Mouse (Mus musculus): ENCODE data around the gene Gtf2h4. TPM values are rescaled to one million over a fixed set of nuclear protein-coding genes. Genes with fewer than 3 reads are reported as not detected.

Gene Gtf2h4
- polyA plus RNA-seq, 1 experiment from 2014 or later: 31.1 TPM

DNA sequence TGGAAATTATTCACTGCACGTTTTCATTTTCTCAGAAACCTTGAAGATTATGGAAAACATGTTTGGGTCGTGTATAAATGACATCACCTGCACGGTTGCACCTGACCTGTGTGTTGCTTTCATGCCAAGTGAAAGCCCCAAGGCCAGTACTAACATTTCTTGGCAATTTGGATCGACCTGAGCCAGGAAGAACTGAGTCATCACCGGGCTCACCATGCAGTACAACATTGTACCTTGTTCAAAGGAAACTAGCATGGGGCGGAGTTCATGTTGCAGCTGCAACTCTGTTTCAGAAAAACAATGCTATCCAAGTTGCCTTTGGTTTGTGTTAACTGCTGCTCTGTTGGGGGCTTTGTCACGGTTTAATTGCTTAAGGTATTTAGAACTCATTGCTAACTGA lies 34.4 kb upstream of the Gtf2h4 start:
- WGBS (ENCODE audit: insufficient replicate concordance): 72% methylated on average over 7 of the region's 7 CpGs
- no peaks in the 10 kb centered on the region for H3K36me3 ChIP-seq (ENCODE audit: control insufficient read depth, insufficient read depth, low read length)
- no peak overlapping the region for H3K27ac ChIP-seq (ENCODE audit: low read depth, low read length)

DNA sequence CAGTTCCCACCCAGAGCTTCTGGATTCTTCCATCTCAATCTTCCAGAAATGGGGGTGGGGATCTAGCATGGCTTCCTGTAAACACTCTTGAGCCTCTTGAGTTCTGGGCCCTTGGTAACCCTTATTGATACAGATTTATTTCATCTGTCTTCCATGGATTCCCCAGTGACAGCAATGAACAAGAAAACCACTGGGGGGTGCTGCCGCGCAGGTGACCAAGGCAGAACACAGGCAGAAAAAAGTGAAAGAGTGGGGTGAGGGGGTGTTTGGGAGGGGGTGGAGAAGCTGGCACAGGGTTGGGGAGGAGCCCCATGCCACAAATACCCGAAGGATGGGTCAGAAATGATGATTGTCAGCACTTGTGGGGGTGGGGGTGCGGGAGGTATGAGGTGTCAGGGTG lies 32.3 kb upstream of the Gtf2h4 start:
- Histone ChIP-seq H3K9me3 (replicated peaks; ENCODE audit: control insufficient read depth, low read length) (no peaks in the 10 kb centered on the region), H3K27ac (ENCODE audit: low read depth, low read length) (no peak overlapping the region), H3K36me3 (ENCODE audit: control insufficient read depth, insufficient read depth, low read length) (no peaks in the 10 kb centered on the region), H3K9ac (ENCODE audit: low read depth, low read length) (no peak overlapping the region), H3K4me3 (ENCODE audit: low read depth, low read length) (no peak overlapping the region), H3K4me2 (no peak overlapping the region), H3K27me3 (ENCODE audit: control insufficient read depth, insufficient read depth, low read length) (peaks cover 5% of the 10 kb centered on the region), H3K4me1 (ENCODE audit: control insufficient read depth, insufficient read depth, low read length) (peaks cover 38% of the 10 kb centered on the region)
- ATAC-seq (replicated peaks; ENCODE audit: insufficient number of reproducible peaks, low FRiP score, low TSS enrichment): no peak
- 24% methylated on average over 4 of the region's 4 CpGs for whole genome bisulfite sequencing (ENCODE audit: insufficient replicate concordance)

More for the DNA sequence above, 34.4 kb upstream of the Gtf2h4 start:
- no peak overlapping the region for H3K4me3 ChIP-seq (ENCODE audit: low read depth, low read length)
- H3K9ac ChIP-seq (ENCODE audit: low read depth, low read length): no peak overlapping the region
- no peak overlapping the region for H3K4me2 ChIP-seq
- H3K4me1 ChIP-seq (ENCODE audit: control insufficient read depth, insufficient read depth, low read length): peaks cover 39% of the 10 kb centered on the region
- ATAC-seq (replicated peaks; ENCODE audit: insufficient number of reproducible peaks, low FRiP score, low TSS enrichment): no peak
- no peaks in the 10 kb centered on the region; the same call in 1 of the 2 replicates for H3K27me3 ChIP-seq (ENCODE audit: control insufficient read depth, insufficient read depth, low read length)
- no peaks in the 10 kb centered on the region for H3K9me3 ChIP-seq (replicated peaks; ENCODE audit: control insufficient read depth, low read length)

DNA sequence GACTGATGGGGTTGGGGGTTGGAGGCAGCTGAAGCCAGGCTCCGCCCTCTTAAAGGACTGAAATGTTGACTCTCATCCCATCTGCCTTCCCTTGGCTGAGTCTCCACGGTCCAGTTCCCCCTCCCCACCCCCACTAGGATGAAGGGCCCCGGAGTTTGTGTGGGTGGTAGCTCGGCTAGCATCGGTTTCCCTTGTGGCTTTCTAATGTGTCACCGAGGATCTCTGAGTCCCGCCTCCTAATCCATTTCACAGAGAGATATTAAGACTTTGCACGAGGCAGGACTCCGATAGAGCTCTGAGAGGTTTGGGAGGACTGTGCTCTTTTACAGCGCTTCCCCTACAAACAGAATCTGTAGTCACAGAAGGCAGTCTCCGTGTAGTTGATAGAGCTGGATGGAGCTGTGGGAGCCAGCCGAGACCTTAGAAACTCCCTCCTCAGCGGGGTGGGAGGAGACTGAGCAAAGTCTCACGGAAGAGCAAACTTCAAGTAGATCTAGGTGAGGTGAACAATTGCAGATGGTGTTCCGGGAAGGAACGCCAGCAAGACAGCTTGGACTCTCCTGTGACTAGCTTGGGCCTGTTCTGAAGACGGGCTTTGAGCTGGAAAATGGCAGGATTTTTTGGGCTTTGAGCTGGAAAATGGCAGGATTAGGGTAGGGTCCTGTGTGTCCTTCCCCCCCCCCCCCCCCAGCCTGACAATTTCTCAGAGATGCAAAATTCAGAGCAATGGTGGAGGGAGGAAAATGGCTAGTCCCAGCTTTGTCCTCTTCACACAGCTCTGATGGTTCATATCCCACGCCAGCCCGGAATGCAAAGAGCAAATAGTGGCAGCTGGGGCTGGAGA lies 31.3 kb upstream of the Gtf2h4 start, which contains the start of gene Ddr1:
Ddr1 (minus strand) TSS at position 1 of the 844 bp plus-strand sequence.
- peak within 1 kb of the TSS; percentile 76 for H3K9ac ChIP-seq (ENCODE audit: low read depth, low read length)
- peaks cover 32% of the 10 kb centered on the region for H3K4me1 ChIP-seq (ENCODE audit: control insufficient read depth, insufficient read depth, low read length)
- peak within 1 kb of the TSS; percentile 75 for H3K4me2 ChIP-seq
- peaks cover 14% of the 10 kb centered on the region for H3K27me3 ChIP-seq (ENCODE audit: control insufficient read depth, insufficient read depth, low read length)
- ATAC-seq (replicated peaks; ENCODE audit: insufficient number of reproducible peaks, low FRiP score, low TSS enrichment): no peak
- H3K4me3 ChIP-seq (ENCODE audit: low read depth, low read length): peak within 1 kb of the TSS; percentile 49
- H3K9me3 ChIP-seq (replicated peaks; ENCODE audit: control insufficient read depth, low read length): no peaks in the 10 kb centered on the region
- peak within 1 kb of the TSS; percentile 66 for H3K27ac ChIP-seq (ENCODE audit: low read depth, low read length)
- H3K36me3 ChIP-seq (ENCODE audit: control insufficient read depth, insufficient read depth, low read length): no peaks in the 10 kb centered on the region
- WGBS (ENCODE audit: insufficient replicate concordance): 9% methylated on average over 19 of the region's 19 CpGs

DNA sequence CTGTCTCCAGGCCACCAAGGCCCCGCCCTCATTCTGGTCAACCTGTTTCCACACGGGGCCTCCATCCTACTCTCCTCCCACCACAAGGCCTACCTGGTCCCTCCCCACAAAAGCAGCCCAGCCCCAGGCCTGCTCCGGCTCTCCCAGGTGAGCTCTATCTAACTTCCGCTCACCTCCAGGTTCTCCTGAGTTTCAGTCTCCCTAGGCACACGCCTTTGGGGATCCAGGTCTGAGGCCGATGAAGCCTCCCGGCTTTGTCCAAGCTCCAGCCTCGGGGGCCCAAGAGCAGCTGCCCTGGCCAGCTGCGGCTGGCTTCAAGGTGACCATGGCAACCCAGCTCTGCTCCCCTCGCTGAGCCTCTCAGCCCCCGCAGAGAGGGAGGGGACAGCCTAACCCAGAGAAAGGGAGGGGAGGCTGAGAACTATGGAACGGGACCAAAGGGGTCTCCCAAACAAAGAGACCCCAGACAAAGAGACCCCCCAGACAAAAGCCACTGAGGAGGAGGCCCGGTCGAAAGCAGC lies 30.3 kb upstream of the Gtf2h4 start:
- Histone ChIP-seq H3K4me2 (peak overlapping the region; percentile 75), H3K9ac (ENCODE audit: low read depth, low read length) (peak overlapping the region; percentile 76), H3K36me3 (ENCODE audit: control insufficient read depth, insufficient read depth, low read length) (peaks cover 3% of the 10 kb centered on the region; the same call in 1 of the 2 replicates), H3K27me3 (ENCODE audit: control insufficient read depth, insufficient read depth, low read length) (peaks cover 17% of the 10 kb centered on the region), H3K27ac (ENCODE audit: low read depth, low read length) (peak overlapping the region; percentile 66), H3K9me3 (replicated peaks; ENCODE audit: control insufficient read depth, low read length) (no peaks in the 10 kb centered on the region), H3K4me3 (ENCODE audit: low read depth, low read length) (peak overlapping the region; percentile 49), H3K4me1 (ENCODE audit: control insufficient read depth, insufficient read depth, low read length) (peaks cover 35% of the 10 kb centered on the region)
- 1% methylated on average over 14 of the region's 14 CpGs for WGBS (ENCODE audit: insufficient replicate concordance)
- ATAC-seq (replicated peaks; ENCODE audit: insufficient number of reproducible peaks, low FRiP score, low TSS enrichment): no peak

DNA sequence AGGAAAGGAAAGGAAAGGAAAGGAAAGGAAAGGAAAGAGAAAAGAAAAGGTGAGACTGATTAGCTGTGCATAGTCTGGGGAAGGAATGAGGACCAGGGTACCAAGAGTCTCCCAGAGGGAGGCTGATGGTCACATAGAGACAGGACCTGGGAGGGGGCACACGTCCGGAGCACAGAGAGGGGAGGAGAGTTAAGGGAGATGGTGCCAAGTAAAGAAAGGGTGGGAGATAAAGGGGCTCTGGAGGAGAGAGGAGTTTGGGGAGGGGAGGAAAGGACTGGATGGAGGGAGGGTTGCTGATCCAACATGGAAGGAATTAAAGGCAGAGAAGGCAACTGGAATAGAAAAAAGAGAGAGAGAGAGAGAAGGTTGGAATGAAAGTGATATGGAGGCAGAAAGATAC lies 29.5 kb upstream of the Gtf2h4 start:
- peaks cover 17% of the 10 kb centered on the region for H3K27me3 ChIP-seq (ENCODE audit: control insufficient read depth, insufficient read depth, low read length)
- H3K4me3 ChIP-seq (ENCODE audit: low read depth, low read length): peak overlapping the region; percentile 73
- peak overlapping the region; percentile 97 for H3K27ac ChIP-seq (ENCODE audit: low read depth, low read length)
- ATAC-seq (replicated peaks; ENCODE audit: insufficient number of reproducible peaks, low FRiP score, low TSS enrichment): no peak
- H3K4me2 ChIP-seq: peak overlapping the region; percentile 80
- H3K9ac ChIP-seq (ENCODE audit: low read depth, low read length): peak overlapping the region; percentile 88
- 5% methylated on average over 2 of the region's 2 CpGs for WGBS (ENCODE audit: insufficient replicate concordance)
- no peaks in the 10 kb centered on the region for H3K9me3 ChIP-seq (replicated peaks; ENCODE audit: control insufficient read depth, low read length)
- H3K4me1 ChIP-seq (ENCODE audit: control insufficient read depth, insufficient read depth, low read length): peaks cover 40% of the 10 kb centered on the region
- H3K36me3 ChIP-seq (ENCODE audit: control insufficient read depth, insufficient read depth, low read length): peaks cover 3% of the 10 kb centered on the region; the same call in 1 of the 2 replicates

DNA sequence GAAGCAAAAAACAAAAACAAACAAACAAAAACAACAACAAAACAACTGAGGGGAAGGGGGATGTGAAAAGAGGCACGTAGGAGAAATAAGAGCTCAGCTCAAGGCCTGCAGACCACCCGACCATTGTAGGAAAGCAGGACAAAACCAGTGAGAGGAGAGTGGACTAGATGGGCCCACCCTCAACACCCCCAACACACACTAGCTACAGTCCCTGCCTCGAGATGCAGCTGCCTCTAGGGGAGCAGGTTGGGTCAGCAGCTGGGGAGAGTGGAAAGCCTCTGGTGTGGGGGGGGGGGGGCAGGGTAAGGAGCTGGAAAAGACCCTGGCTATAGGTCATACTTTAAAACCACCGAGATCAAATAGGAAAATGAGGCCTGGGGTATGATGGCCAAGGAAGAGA lies 29.1 kb upstream of the Gtf2h4 start:
- 9% methylated on average over 4 of the region's 4 CpGs for WGBS (ENCODE audit: insufficient replicate concordance)
- H3K36me3 ChIP-seq (ENCODE audit: control insufficient read depth, insufficient read depth, low read length): peaks cover 3% of the 10 kb centered on the region; the same call in 1 of the 2 replicates
- no peaks in the 10 kb centered on the region for H3K9me3 ChIP-seq (replicated peaks; ENCODE audit: control insufficient read depth, low read length)
- peak overlapping the region; percentile 80 for H3K4me2 ChIP-seq
- peaks cover 17% of the 10 kb centered on the region for H3K27me3 ChIP-seq (ENCODE audit: control insufficient read depth, insufficient read depth, low read length)
- peaks cover 42% of the 10 kb centered on the region for H3K4me1 ChIP-seq (ENCODE audit: control insufficient read depth, insufficient read depth, low read length)
- peak overlapping the region; percentile 73 for H3K4me3 ChIP-seq (ENCODE audit: low read depth, low read length)
- H3K27ac ChIP-seq (ENCODE audit: low read depth, low read length): peak overlapping the region; percentile 97
- H3K9ac ChIP-seq (ENCODE audit: low read depth, low read length): peak overlapping the region; percentile 88
- ATAC-seq (replicated peaks; ENCODE audit: insufficient number of reproducible peaks, low FRiP score, low TSS enrichment): no peak

DNA sequence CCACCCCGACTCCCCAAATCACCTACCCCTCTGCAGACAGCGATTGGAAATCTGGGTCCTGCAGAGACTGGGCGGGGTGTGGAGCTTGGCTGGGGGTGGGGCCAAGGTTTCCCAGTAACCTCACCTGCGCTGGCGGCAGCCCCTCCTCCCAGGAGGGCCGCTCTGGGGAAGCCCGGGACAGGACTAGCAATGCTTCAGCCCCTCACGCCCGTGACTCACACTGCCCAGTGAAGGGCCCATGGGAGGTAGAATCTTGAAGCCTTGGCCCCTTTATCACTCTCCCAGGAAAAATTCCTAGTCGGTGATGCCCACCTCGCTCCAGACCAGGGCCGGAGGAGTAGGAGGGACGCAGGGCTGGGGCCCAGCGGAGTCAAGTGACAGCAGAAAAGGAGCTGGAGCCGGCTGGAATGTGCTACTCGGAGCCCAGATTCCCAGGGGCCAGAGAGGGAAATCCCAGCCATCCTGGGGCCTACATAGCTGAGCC lies 28.5 kb upstream of the Gtf2h4 start:
- Histone ChIP-seq H3K27me3 (ENCODE audit: control insufficient read depth, insufficient read depth, low read length) (peaks cover 17% of the 10 kb centered on the region), H3K9ac (ENCODE audit: low read depth, low read length) (peak overlapping the region; percentile 88)
- ATAC-seq (replicated peaks; ENCODE audit: insufficient number of reproducible peaks, low FRiP score, low TSS enrichment): peak; percentile 34

DNA sequence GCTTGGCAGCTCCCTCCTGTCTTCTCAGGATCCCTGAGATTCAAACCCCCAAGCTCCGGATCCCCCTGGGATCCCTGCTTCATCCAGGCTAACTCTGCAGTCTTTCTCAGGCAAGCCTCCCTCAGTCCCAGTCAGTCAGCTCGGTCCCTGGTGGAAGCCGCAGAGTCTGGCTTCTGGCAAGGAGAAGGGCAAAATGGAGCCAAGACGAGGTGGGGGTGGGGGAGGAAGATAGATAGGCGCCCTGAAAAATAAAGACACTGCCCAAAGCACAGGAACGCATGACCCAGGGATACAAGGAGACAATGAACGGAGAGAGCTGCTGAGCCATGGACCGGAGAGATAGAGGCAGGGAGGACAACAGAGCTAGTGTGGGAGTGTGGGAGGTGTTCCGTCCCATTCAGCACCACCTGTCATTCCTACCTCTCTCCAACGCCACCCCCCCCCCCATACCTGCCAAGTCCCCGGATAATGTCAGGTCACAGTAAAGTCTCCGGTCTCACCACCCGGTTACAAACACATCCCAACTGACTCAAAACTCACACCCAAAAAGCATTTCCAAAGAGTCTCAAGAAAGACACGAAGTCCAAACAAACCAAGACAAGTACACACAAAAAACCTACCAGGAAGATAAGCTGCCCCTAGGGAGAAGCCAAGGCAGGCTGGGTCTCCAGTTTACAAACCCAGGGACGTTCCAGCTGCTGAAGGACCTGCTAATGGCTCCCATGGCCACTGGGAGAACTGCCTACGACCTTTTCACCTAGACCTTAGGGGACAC lies 27.9 kb upstream of the Gtf2h4 start:
- peaks cover 3% of the 10 kb centered on the region; the same call in 1 of the 2 replicates for H3K36me3 ChIP-seq (ENCODE audit: control insufficient read depth, insufficient read depth, low read length)
- H3K4me2 ChIP-seq: peak overlapping the region; percentile 80
- 1% methylated on average over 16 of the region's 16 CpGs for WGBS (ENCODE audit: insufficient replicate concordance)
- peak overlapping the region; percentile 97 for H3K27ac ChIP-seq (ENCODE audit: low read depth, low read length)
- H3K4me1 ChIP-seq (ENCODE audit: control insufficient read depth, insufficient read depth, low read length): peaks cover 49% of the 10 kb centered on the region
- no peaks in the 10 kb centered on the region for H3K9me3 ChIP-seq (replicated peaks; ENCODE audit: control insufficient read depth, low read length)
- peak overlapping the region; percentile 88 for H3K9ac ChIP-seq (ENCODE audit: low read depth, low read length)
- no peak for ATAC-seq (replicated peaks; ENCODE audit: insufficient number of reproducible peaks, low FRiP score, low TSS enrichment)
- peaks cover 17% of the 10 kb centered on the region for H3K27me3 ChIP-seq (ENCODE audit: control insufficient read depth, insufficient read depth, low read length)
- H3K4me3 ChIP-seq (ENCODE audit: low read depth, low read length): peak overlapping the region; percentile 73

More for the DNA sequence above, 28.5 kb upstream of the Gtf2h4 start:
- Histone ChIP-seq H3K9me3 (replicated peaks; ENCODE audit: control insufficient read depth, low read length) (no peaks in the 10 kb centered on the region), H3K36me3 (ENCODE audit: control insufficient read depth, insufficient read depth, low read length) (peaks cover 3% of the 10 kb centered on the region; the same call in 1 of the 2 replicates), H3K27ac (ENCODE audit: low read depth, low read length) (peak overlapping the region; percentile 97), H3K4me2 (peak overlapping the region; percentile 80), H3K4me3 (ENCODE audit: low read depth, low read length) (peak overlapping the region; percentile 73), H3K4me1 (ENCODE audit: control insufficient read depth, insufficient read depth, low read length) (peaks cover 48% of the 10 kb centered on the region)
- 3% methylated on average over 16 of the region's 16 CpGs for whole genome bisulfite sequencing (ENCODE audit: insufficient replicate concordance)

All from heart, embryonic 11.5 days (tissue).